Mouse (Mus musculus) liver, postnatal 0 days (tissue): ENCODE results near the gene Hcar2.

Experiments used
- CTCF ChIP-seq: sonication (generic); IDR thresholded peaks from 2 replicates; pipeline ENCODE4 v1.5.1; 2016; ENCODE audit warnings: antibody characterized with exemption, low read depth
- EP300 ChIP-seq: IDR thresholded peaks from 2 replicates; pipeline ENCODE4 v1.6.1; 2016; ENCODE audit warnings: antibody characterized with exemption, low read depth, mild to moderate bottlenecking

DNA sequence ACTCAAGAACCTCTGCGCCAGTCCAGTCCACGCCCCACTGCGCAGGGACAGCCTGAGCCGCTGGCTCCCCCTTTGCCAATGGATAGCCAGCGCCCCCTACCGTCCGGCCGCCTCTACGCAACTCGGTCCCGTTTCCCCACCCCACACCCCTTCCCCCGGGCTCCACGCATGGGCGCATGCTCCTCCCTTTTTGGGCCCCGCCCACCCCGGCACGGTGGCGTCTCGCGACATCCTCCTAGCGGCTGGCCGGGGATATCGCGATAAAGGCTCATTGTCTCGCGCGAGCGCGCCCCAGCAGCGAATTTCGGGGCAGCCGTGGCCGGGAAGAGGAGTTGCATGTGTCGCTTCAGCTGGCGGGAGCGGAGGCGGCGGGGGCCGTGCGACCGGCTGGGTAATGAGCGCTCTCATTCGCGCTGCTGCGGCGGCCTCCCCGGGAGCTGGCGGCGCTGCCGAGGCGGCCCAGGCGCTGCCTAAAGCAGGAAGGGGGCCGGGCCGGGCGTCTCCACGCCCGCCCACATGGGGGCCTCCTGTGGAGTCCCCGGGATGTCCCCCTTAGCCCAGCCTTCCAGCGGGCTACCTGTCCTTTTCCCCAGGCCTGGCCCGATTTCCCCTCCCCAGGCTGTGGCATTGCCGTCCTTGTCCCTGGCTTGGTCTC is 41.8 kb upstream of the Hcar2 start, which contains the start of gene Denr:
- TF ChIP-seq CTCF: peak; percentile 99
- peak; percentile 97 for TF ChIP-seq EP300
